In the genomic region with DNA sequence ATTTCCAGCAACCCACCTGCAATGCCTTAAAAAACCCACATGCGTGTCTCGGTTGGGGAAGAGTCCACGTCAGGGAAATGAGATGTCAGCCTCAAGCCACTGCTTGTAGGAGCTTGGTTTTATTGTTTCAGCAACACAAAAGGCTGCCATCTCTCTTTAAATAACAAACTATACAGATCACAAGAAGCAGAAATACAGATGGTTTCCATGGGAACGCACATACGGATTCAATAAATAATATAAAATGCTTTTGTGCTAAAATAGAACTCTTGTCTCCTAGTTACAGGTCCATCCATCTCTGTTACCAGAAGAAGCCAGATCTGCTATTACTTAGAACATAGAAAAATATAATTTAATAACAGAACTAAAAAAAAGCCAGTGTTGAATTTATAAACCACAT, we compare ENCODE assay signal across 21 mouse cellular contexts. TPM values are rescaled to one million over a fixed set of nuclear protein-coding genes. Genes with fewer than 3 reads are reported as not detected.
DNase-seq lines count a peak whose midpoint lies in the region; ATAC-seq lines count a peak whose summit lies in the region.
"Had no signal": no experiment of that assay in that cellular context is flagged by ENCODE, and none has a peak within 500 bp of the region (broad histone marks: within the 10 kb centered on the region; RNA-seq: fewer than 3 reads in every experiment).

No protein-coding gene starts in this region.

- H3K4me1 ChIP-seq in forebrain, embryonic 15.5 days = no peaks in the 10 kb centered on the region; the same call in 1 of the 2 replicates
- H3K4me1 ChIP-seq in forebrain, embryonic 11.5 days (replicated peaks; ENCODE audit: control insufficient read depth, insufficient read depth, low read length) = no peaks in the 10 kb centered on the region
- H3K4me1 ChIP-seq in neural tube, embryonic 13.5 days (replicated peaks) = peaks cover 4% of the 10 kb centered on the region
- peaks cover 7% of the 10 kb centered on the region; the same call in 1 of the 2 replicates for H3K4me1 ChIP-seq in midbrain, embryonic 13.5 days (replicated peaks)
- H3K4me1 ChIP-seq: embryonic facial prominence, embryonic 12.5 days had no signal

- no peak overlapping the region for H3K4me3 ChIP-seq in forebrain, embryonic 15.5 days
- H3K4me3 ChIP-seq in forebrain, embryonic 11.5 days (ENCODE audit: low read depth, low read length) = no peak overlapping the region
- H3K4me3 ChIP-seq in neural tube, embryonic 13.5 days = no peak overlapping the region
- H3K4me3 ChIP-seq in midbrain, embryonic 13.5 days (replicated peaks) = no peak overlapping the region
- H3K4me3 ChIP-seq: embryonic facial prominence, embryonic 12.5 days; heart, adult 2 months; intestine, embryonic 15.5 days had no signal

- 67% methylated on average over 5 of the region's 5 CpGs for whole genome bisulfite sequencing in forebrain, embryonic 15.5 days
- WGBS in forebrain, embryonic 11.5 days = 78% methylated on average over 5 of the region's 5 CpGs
- WGBS in neural tube, embryonic 13.5 days = 66% methylated on average over 5 of the region's 5 CpGs
- 52% methylated on average over 5 of the region's 5 CpGs for WGBS in midbrain, embryonic 13.5 days

- H3K9me3 ChIP-seq in forebrain, embryonic 15.5 days = no peaks in the 10 kb centered on the region
- H3K9me3 ChIP-seq in forebrain, embryonic 11.5 days (ENCODE audit: control insufficient read depth, low read length) = no peaks in the 10 kb centered on the region
- no peaks in the 10 kb centered on the region for H3K9me3 ChIP-seq in neural tube, embryonic 13.5 days
- H3K9me3 ChIP-seq in midbrain, embryonic 13.5 days = no peaks in the 10 kb centered on the region
- H3K9me3 ChIP-seq: embryonic facial prominence, embryonic 12.5 days; intestine, embryonic 15.5 days had no signal

- no peaks in the 10 kb centered on the region for H3K36me3 ChIP-seq in forebrain, embryonic 15.5 days
- H3K36me3 ChIP-seq in forebrain, embryonic 11.5 days (ENCODE audit: control insufficient read depth, insufficient read depth, low read length) = no peaks in the 10 kb centered on the region
- H3K36me3 ChIP-seq in neural tube, embryonic 13.5 days = peaks cover 9% of the 10 kb centered on the region; the same call in 1 of the 2 replicates
- peaks cover 12% of the 10 kb centered on the region for H3K36me3 ChIP-seq in midbrain, embryonic 13.5 days
- H3K36me3 ChIP-seq: embryonic facial prominence, embryonic 12.5 days; intestine, embryonic 15.5 days had no signal

- no peaks in the 10 kb centered on the region for H3K27me3 ChIP-seq in forebrain, embryonic 15.5 days
- no peaks in the 10 kb centered on the region for H3K27me3 ChIP-seq in forebrain, embryonic 11.5 days (ENCODE audit: control insufficient read depth, insufficient read depth, low read length)
- H3K27me3 ChIP-seq in neural tube, embryonic 13.5 days = no peaks in the 10 kb centered on the region
- H3K27me3 ChIP-seq in midbrain, embryonic 13.5 days = no peaks in the 10 kb centered on the region
- H3K27me3 ChIP-seq: CH12.LX; embryonic facial prominence, embryonic 12.5 days; intestine, embryonic 15.5 days had no signal

- no peak overlapping the region for H3K9ac ChIP-seq in forebrain, embryonic 15.5 days (replicated peaks)
- no peak overlapping the region for H3K9ac ChIP-seq in forebrain, embryonic 11.5 days (ENCODE audit: low read length)
- H3K9ac ChIP-seq in neural tube, embryonic 13.5 days = no peak overlapping the region
- no peak overlapping the region for H3K9ac ChIP-seq in midbrain, embryonic 13.5 days (replicated peaks)
- H3K9ac ChIP-seq: embryonic facial prominence, embryonic 12.5 days; intestine, embryonic 15.5 days; liver, postnatal 0 days had no signal

- peak overlapping the region; percentile 62 for H3K27ac ChIP-seq in forebrain, embryonic 15.5 days (replicated peaks)
- no peak overlapping the region for H3K27ac ChIP-seq in forebrain, embryonic 11.5 days (ENCODE audit: low read depth, low read length)
- peak overlapping the region; percentile 67 for H3K27ac ChIP-seq in neural tube, embryonic 13.5 days (replicated peaks)
- peak overlapping the region; percentile 35; the same call in 1 of the 2 replicates for H3K27ac ChIP-seq in midbrain, embryonic 13.5 days
- H3K27ac ChIP-seq: embryonic facial prominence, embryonic 12.5 days; heart, adult 2 months; intestine, embryonic 15.5 days had no signal

- DNase-seq in forebrain, embryonic 11.5 days (ENCODE audit: low spot score) = no peak
- DNase-seq in neural tube, embryonic 10.5 days (ENCODE audit: extremely low spot score, low spot score) = no peak
- DNase-seq in telencephalon, adult 2 months (ENCODE audit: low read depth, low spot score) = peak; percentile 50
- no peak for DNase-seq in kidney, adult 18-20 months
- DNase-seq in thymus, postnatal 14 days = no peak
- DNase-seq: adrenal gland, postnatal 36 days; cerebellum, adult 8-10 months; gastrocnemius, postnatal 14 days; heart, adult 2 months; heart, postnatal 36 days; kidney, postnatal 4 days; liver, postnatal 0 days; lung, postnatal 10 days; right cerebral cortex, postnatal 4 days; thymus, postnatal 25 days had no signal

- no peak for ATAC-seq in forebrain, embryonic 15.5 days (replicated peaks)
- no peak for ATAC-seq in forebrain, embryonic 11.5 days (replicated peaks; ENCODE audit: low FRiP score)
- no peak for ATAC-seq in neural tube, embryonic 13.5 days (ENCODE audit: low read depth)
- ATAC-seq in midbrain, embryonic 13.5 days = no peak
- ATAC-seq: intestine, embryonic 15.5 days; liver, postnatal 0 days had no signal

- H3K4me2 ChIP-seq in forebrain, embryonic 15.5 days (replicated peaks) = no peak overlapping the region
- no peak overlapping the region for H3K4me2 ChIP-seq in forebrain, embryonic 11.5 days (ENCODE audit: low read depth, low read length, severe bottlenecking)
- H3K4me2 ChIP-seq in neural tube, embryonic 13.5 days = no peak overlapping the region
- H3K4me2 ChIP-seq in midbrain, embryonic 13.5 days (replicated peaks) = no peak overlapping the region
- H3K4me2 ChIP-seq: embryonic facial prominence, embryonic 12.5 days; intestine, embryonic 15.5 days had no signal

RNA-seq across cellular contexts. Expression of gene Myo18b, which starts 14.2 kb away (rescaled TPM):
- polyA plus RNA-seq in forebrain, embryonic 15.5 days (2015; fragmentation: Nextera tagmentation; extraction: Ambion mirVana) = 0.82 and 1.2 TPM in 2 replicates
- polyA plus RNA-seq in forebrain, embryonic 11.5 days (2014; fragmentation: Nextera tagmentation; extraction: Ambion mirVana) = 0.28 and 0.36 TPM in 2 replicates
- polyA plus RNA-seq in neural tube, embryonic 13.5 days (2015; fragmentation: Nextera tagmentation; extraction: Ambion mirVana) = 1.4 and 1.5 TPM in 2 replicates
- 2.1 and 2.3 TPM in 2 replicates for polyA plus RNA-seq in midbrain, embryonic 13.5 days (2015; fragmentation: Nextera tagmentation; extraction: Ambion mirVana)
- polyA plus RNA-seq: liver, postnatal 0 days had no signal
